In the genomic region with DNA sequence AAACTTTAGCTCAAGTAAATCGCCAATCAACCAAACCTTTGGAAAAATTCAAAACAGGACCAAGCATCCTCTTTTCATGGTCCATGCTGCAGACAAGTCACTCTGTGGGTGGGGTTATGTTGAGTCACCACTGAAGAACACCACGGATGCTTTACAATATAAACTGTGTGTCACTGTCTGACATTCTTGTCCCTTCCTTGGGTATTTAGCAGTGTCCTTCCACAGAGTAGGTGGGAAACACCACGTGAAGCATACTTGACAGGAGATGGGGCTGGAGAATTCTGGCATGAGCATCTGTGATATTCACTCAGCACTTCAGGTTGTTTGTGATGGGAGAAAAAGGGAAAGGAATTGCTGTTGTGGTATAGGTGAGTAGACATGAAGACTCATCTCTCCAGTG, we compare ENCODE assay signal across 28 mouse cellular contexts.
"Had no signal": no experiment of that assay in that cellular context is flagged by ENCODE, and none has a peak within 500 bp of the region (broad histone marks: within the 10 kb centered on the region; RNA-seq: fewer than 3 reads in every experiment).

No protein-coding gene starts in this region.

- H3K9me3 ChIP-seq: heart, embryonic 13.5 days; heart, embryonic 15.5 days; hindbrain, embryonic 10.5 days; hindbrain, embryonic 12.5 days; intestine, embryonic 15.5 days; limb, embryonic 10.5 days; limb, embryonic 12.5 days; liver, embryonic 13.5 days; liver, embryonic 15.5 days had no signal

- H3K4me1 ChIP-seq: hindbrain, embryonic 12.5 days; intestine, embryonic 15.5 days; limb, embryonic 10.5 days; limb, embryonic 12.5 days; liver, embryonic 13.5 days; liver, embryonic 15.5 days had no signal

- H3K4me2 ChIP-seq: heart, embryonic 11.5 days; heart, embryonic 13.5 days; heart, embryonic 15.5 days; hindbrain, embryonic 12.5 days; hindbrain, embryonic 14.5 days; intestine, embryonic 15.5 days; limb, embryonic 12.5 days; liver, embryonic 11.5 days; liver, embryonic 13.5 days; liver, embryonic 15.5 days had no signal

- H3K27me3 ChIP-seq: heart, embryonic 13.5 days; heart, embryonic 15.5 days; hindbrain, embryonic 12.5 days; intestine, embryonic 15.5 days; limb, embryonic 12.5 days; liver, embryonic 15.5 days had no signal

- ATAC-seq: hindbrain, embryonic 16.5 days; inflammation-experienced regulatory T-cells, adult 6 months; intestine, embryonic 15.5 days; intestine, postnatal 0 days; liver, postnatal 0 days had no signal

- H3K36me3 ChIP-seq: heart, embryonic 13.5 days; heart, embryonic 15.5 days; hindbrain, embryonic 10.5 days; hindbrain, embryonic 12.5 days; intestine, embryonic 15.5 days; limb, embryonic 10.5 days; limb, embryonic 12.5 days; liver, embryonic 13.5 days; liver, embryonic 15.5 days had no signal

- H3K27ac ChIP-seq: gastrocnemius, adult 2 months; heart, adult 2 months; heart, embryonic 13.5 days; heart, embryonic 15.5 days; hindbrain, embryonic 10.5 days; hindbrain, embryonic 12.5 days; hindbrain, embryonic 14.5 days; intestine, embryonic 15.5 days; layer of hippocampus, adult 2 months; left cerebral cortex, adult 2 months; limb, embryonic 10.5 days; limb, embryonic 12.5 days; liver, embryonic 13.5 days; liver, embryonic 15.5 days had no signal

- H3K9ac ChIP-seq: heart, embryonic 13.5 days; heart, embryonic 15.5 days; hindbrain, embryonic 12.5 days; hindbrain, embryonic 14.5 days; intestine, embryonic 15.5 days; limb, embryonic 12.5 days; liver, embryonic 13.5 days; liver, embryonic 15.5 days; liver, postnatal 0 days had no signal

- DNase-seq: gastrocnemius, adult 2 months; gastrocnemius, postnatal 10 days; gastrocnemius, postnatal 25 days; heart, adult 2 months; heart, postnatal 4 days; kidney, adult 18-20 months; kidney, adult 9 months; kidney, postnatal 10 days; kidney, postnatal 4 days; liver; liver, embryonic 13.5 days; liver, postnatal 0 days had no signal

- H3K4me3 ChIP-seq: gastrocnemius, adult 2 months; heart, adult 2 months; heart, embryonic 13.5 days; heart, embryonic 15.5 days; hindbrain, embryonic 10.5 days; hindbrain, embryonic 12.5 days; intestine, embryonic 15.5 days; layer of hippocampus, adult 2 months; left cerebral cortex, adult 2 months; limb, embryonic 10.5 days; limb, embryonic 12.5 days; liver, embryonic 13.5 days; liver, embryonic 15.5 days had no signal
